Mouse (Mus musculus) left cerebral cortex, adult 2 months (tissue): ENCODE results near the gene Smarcb1. TPM values are rescaled to one million over a fixed set of nuclear protein-coding genes. Genes with fewer than 3 reads are reported as not detected.

Source experiments
- DNase-seq, 2 experiments: peaks; one replicate each; pipeline ENCODE4 v3.0.0; 2021 to 2022; ENCODE audit warnings: low spot score in 2 of 2, mixed read lengths in 1 of 2; ENCODE audit errors: extremely low spot score in 1 of 2
- H3K27ac ChIP-seq: fragments of 200-600 bp; 2 replicates; pipeline ENCODE4 v1.8.1; 2022
- H3K4me3 ChIP-seq: fragments of 200-600 bp; 2 replicates; pipeline ENCODE4 v1.8.1; 2022
- CTCF ChIP-seq: fragments of 200-600 bp; IDR thresholded peaks from 2 replicates; pipeline ENCODE4 v1.8.1; 2022; ENCODE audit warnings: antibody characterized with exemption, mild to moderate bottlenecking, moderate library complexity
- intact Hi-C: fragments of 180-260 bp; cut with DNase I; formaldehyde crosslinking; loops from one replicate; pipeline ENCODE4 v1.15.1; 2025
- total RNA-seq, 2 experiments: library from RNA; stranded (reverse); gene quantifications; 2 replicates each; pipeline ENCODE4 v1.2.3; 2021

The Smarcb1 gene
- total RNA-seq, 2 experiments from 2014 or later = 75.8 to 78.2 TPM

- no peak overlapping the region for H3K4me3 ChIP-seq
- no peak overlapping the region for H3K27ac ChIP-seq
- no peak for TF ChIP-seq CTCF
- DNase-seq = no peak
- intact Hi-C loops = no loop called here
These were observed 73.0 kb downstream of the Smarcb1 start for GRCm38 (mm10) chr10:75848382-75848781.

Other genes starting within 250 kb of the Smarcb1 start
- gene Cabin1, start 157.3 kb downstream of the Smarcb1 start, total RNA-seq = 10 to 100 TPM; 78.0 to 79.3 TPM
- gene Ddt, start 148.2 kb downstream of the Smarcb1 start, total RNA-seq = 10 to 100 TPM; 43.3 to 49.3 TPM
- gene Gm20441, start 140.7 kb downstream of the Smarcb1 start, total RNA-seq = not detected
- 1 to 10 TPM; 1.7 to 2.8 TPM for gene Gstt3, start 140.2 kb downstream of the Smarcb1 start, total RNA-seq
- gene Gstt1, start 123.0 kb downstream of the Smarcb1 start, total RNA-seq = 10 to 100 TPM; 11.0 to 12.2 TPM
- not detected for gene Gstt4, start 99.1 kb downstream of the Smarcb1 start, total RNA-seq
- gene Gstt2, start 84.2 kb downstream of the Smarcb1 start, total RNA-seq = 1 to 10 TPM; 4.6 to 4.8 TPM
- gene Mif, start 61.4 kb downstream of the Smarcb1 start, total RNA-seq = 100 to 1,000 TPM; 475 to 526 TPM
- gene Derl3, start 28.2 kb downstream of the Smarcb1 start, total RNA-seq = 1 to 10 TPM; 3.0 to 3.5 TPM
- gene Chchd10, start 11.5 kb upstream of the Smarcb1 start, total RNA-seq = 100 to 1,000 TPM; 364 to 413 TPM
- 1 to 10 TPM; 1.3 TPM for gene Mmp11, start 14.9 kb upstream of the Smarcb1 start, total RNA-seq
- gene Gm867, start 19.1 kb upstream of the Smarcb1 start, total RNA-seq = under 1 TPM in 1 of 2 experiments, not detected in 1; 0.51 TPM
- gene Vpreb3, start 21.4 kb upstream of the Smarcb1 start, total RNA-seq = not detected
- gene Gm5134, start 32.9 kb upstream of the Smarcb1 start, total RNA-seq = not detected
- gene Zfp280b, start 111.0 kb upstream of the Smarcb1 start, total RNA-seq = 10 to 100 TPM; 15.0 to 15.8 TPM
- gene Slc5a4b, start 189.3 kb upstream of the Smarcb1 start, total RNA-seq = not detected
- gene Slc5a4a, start 225.8 kb upstream of the Smarcb1 start, total RNA-seq = not detected